Mouse (Mus musculus): ENCODE data around the gene Fyn. TPM values are rescaled to one million over a fixed set of nuclear protein-coding genes. Genes with fewer than 3 reads are reported as not detected.
A peak's percentile ranks its signal among the peaks of the same experiment; 100 is the strongest.

The Fyn gene
- 15.1 and 15.7 TPM in 2 replicates for polyA plus RNA-seq (2016; fragmentation: Nextera tagmentation; extraction: Ambion mirVana)

- Histone ChIP-seq H3K4me2 (peak within 1 kb of the TSS; percentile 98), H3K36me3 (no peaks in the 10 kb centered on the region), H3K27ac (peak within 1 kb of the TSS; percentile 88), H3K4me1 (peaks cover 48% of the 10 kb centered on the region), H3K4me3 (peak within 1 kb of the TSS; percentile 92), H3K9me3 (replicated peaks) (no peaks in the 10 kb centered on the region), H3K27me3 (replicated peaks) (0 out of 2 replicates have a peak, but pooled peaks cover 3% of the 10 kb centered on the region), H3K9ac (peak within 1 kb of the TSS; percentile 90)
- ATAC-seq, result no peak
- 12% methylated on average over 8 of the region's 8 CpGs for WGBS (ENCODE audit: insufficient replicate concordance)
Observed at GRCm38 (mm10) chr10:39368572-39369135, at the start of gene Fyn. Gene Fyn, plus strand, starts transcription at chr10:39368855.

- no peak for ATAC-seq
- no peaks in the 10 kb centered on the region for H3K36me3 ChIP-seq
- no peaks in the 10 kb centered on the region for H3K27me3 ChIP-seq (replicated peaks)
- no peaks in the 10 kb centered on the region for H3K9me3 ChIP-seq (replicated peaks)
- no peaks in the 10 kb centered on the region for H3K4me1 ChIP-seq
- H3K27ac ChIP-seq, result no peak overlapping the region
- no peak overlapping the region for H3K9ac ChIP-seq
- WGBS (ENCODE audit: insufficient replicate concordance), result 66% methylated on average over 17 of the region's 17 CpGs
- H3K4me3 ChIP-seq, result no peak overlapping the region
- no peak overlapping the region for H3K4me2 ChIP-seq
Observed at GRCm38 (mm10) chr10:39320798-39321622, 47.6 kb upstream of the Fyn start.

- WGBS (ENCODE audit: insufficient replicate concordance), result 71% methylated on average over 9 of the region's 9 CpGs
- H3K4me2 ChIP-seq, result no peak overlapping the region
- ATAC-seq, result no peak
Observed at GRCm38 (mm10) chr10:39321623-39321985, 47.1 kb upstream of the Fyn start.

GRCm38 (mm10) chr10:39322143-39322542 is 46.5 kb upstream of the Fyn start:
- Histone ChIP-seq H3K36me3 (no peaks in the 10 kb centered on the region), H3K9me3 (replicated peaks) (no peaks in the 10 kb centered on the region), H3K27ac (no peak overlapping the region), H3K4me2 (no peak overlapping the region), H3K4me3 (no peak overlapping the region), H3K27me3 (replicated peaks) (no peaks in the 10 kb centered on the region), H3K4me1 (no peaks in the 10 kb centered on the region), H3K9ac (no peak overlapping the region)
- no peak for ATAC-seq
- 55% methylated on average over 4 of the region's 4 CpGs for WGBS (ENCODE audit: insufficient replicate concordance)

More at GRCm38 (mm10) chr10:39321623-39321985, 47.1 kb upstream of the Fyn start:
- Histone ChIP-seq H3K4me1 (no peaks in the 10 kb centered on the region), H3K27ac (no peak overlapping the region), H3K4me3 (no peak overlapping the region), H3K27me3 (replicated peaks) (no peaks in the 10 kb centered on the region), H3K36me3 (no peaks in the 10 kb centered on the region), H3K9me3 (replicated peaks) (no peaks in the 10 kb centered on the region), H3K9ac (no peak overlapping the region)

GRCm38 (mm10) chr10:39324291-39324690 is 44.4 kb upstream of the Fyn start:
- Histone ChIP-seq H3K4me3 (no peak overlapping the region), H3K36me3 (no peaks in the 10 kb centered on the region), H3K4me1 (no peaks in the 10 kb centered on the region), H3K9me3 (replicated peaks) (no peaks in the 10 kb centered on the region), H3K4me2 (no peak overlapping the region), H3K27ac (no peak overlapping the region), H3K9ac (no peak overlapping the region), H3K27me3 (replicated peaks) (no peaks in the 10 kb centered on the region)
- ATAC-seq, result no peak
- 69% methylated on average over 2 of the region's 2 CpGs for WGBS (ENCODE audit: insufficient replicate concordance)

GRCm38 (mm10) chr10:39328661-39329060 is 40.0 kb upstream of the Fyn start:
- H3K9ac ChIP-seq, result no peak overlapping the region
- no peaks in the 10 kb centered on the region for H3K36me3 ChIP-seq
- WGBS (ENCODE audit: insufficient replicate concordance), result 64% methylated on average over 2 of the region's 2 CpGs
- no peak overlapping the region for H3K4me3 ChIP-seq
- no peak overlapping the region for H3K27ac ChIP-seq
- 0 out of 2 replicates have a peak, but pooled peaks cover 11% of the 10 kb centered on the region for H3K9me3 ChIP-seq (replicated peaks)
- H3K27me3 ChIP-seq (replicated peaks), result no peaks in the 10 kb centered on the region
- H3K4me2 ChIP-seq, result no peak overlapping the region
- no peaks in the 10 kb centered on the region for H3K4me1 ChIP-seq
- no peak for ATAC-seq

GRCm38 (mm10) chr10:39334320-39334719 is 34.3 kb upstream of the Fyn start:
- Histone ChIP-seq H3K4me3 (no peak overlapping the region), H3K4me2 (no peak overlapping the region), H3K27ac (no peak overlapping the region), H3K9me3 (replicated peaks) (0 out of 2 replicates have a peak, but pooled peaks cover 11% of the 10 kb centered on the region), H3K4me1 (no peaks in the 10 kb centered on the region), H3K9ac (no peak overlapping the region), H3K27me3 (replicated peaks) (no peaks in the 10 kb centered on the region), H3K36me3 (no peaks in the 10 kb centered on the region)
- 63% methylated on average over 3 of the region's 3 CpGs for WGBS (ENCODE audit: insufficient replicate concordance)
- ATAC-seq, result no peak

GRCm38 (mm10) chr10:39335880-39336279 is 32.8 kb upstream of the Fyn start:
- Histone ChIP-seq H3K4me1 (no peaks in the 10 kb centered on the region), H3K4me2 (no peak overlapping the region), H3K36me3 (no peaks in the 10 kb centered on the region), H3K9ac (no peak overlapping the region), H3K9me3 (replicated peaks) (0 out of 2 replicates have a peak, but pooled peaks cover 11% of the 10 kb centered on the region), H3K27ac (no peak overlapping the region), H3K4me3 (no peak overlapping the region), H3K27me3 (replicated peaks) (no peaks in the 10 kb centered on the region)
- no peak for ATAC-seq

GRCm38 (mm10) chr10:39339189-39339968 is 29.3 kb upstream of the Fyn start:
- 13% methylated on average over 2 of the region's 2 CpGs for WGBS (ENCODE audit: insufficient replicate concordance)
- Histone ChIP-seq H3K9ac (no peak overlapping the region), H3K4me1 (no peaks in the 10 kb centered on the region), H3K27me3 (replicated peaks) (no peaks in the 10 kb centered on the region), H3K27ac (no peak overlapping the region), H3K4me3 (no peak overlapping the region), H3K36me3 (no peaks in the 10 kb centered on the region), H3K9me3 (replicated peaks) (no peaks in the 10 kb centered on the region), H3K4me2 (no peak overlapping the region)
- no peak for ATAC-seq

GRCm38 (mm10) chr10:39339969-39340236 is 28.8 kb upstream of the Fyn start:
- H3K27me3 ChIP-seq (replicated peaks), result no peaks in the 10 kb centered on the region
- 49% methylated on average over 2 of the region's 2 CpGs for WGBS (ENCODE audit: insufficient replicate concordance)
- ATAC-seq, result no peak
- H3K36me3 ChIP-seq, result no peaks in the 10 kb centered on the region
- no peaks in the 10 kb centered on the region for H3K4me1 ChIP-seq
- H3K4me2 ChIP-seq, result no peak overlapping the region
- no peak overlapping the region for H3K9ac ChIP-seq
- no peak overlapping the region for H3K4me3 ChIP-seq
- H3K27ac ChIP-seq, result no peak overlapping the region
- H3K9me3 ChIP-seq (replicated peaks), result no peaks in the 10 kb centered on the region

GRCm38 (mm10) chr10:39343551-39343950 is 25.1 kb upstream of the Fyn start:
- no peak for ATAC-seq
- H3K27me3 ChIP-seq (replicated peaks), result no peaks in the 10 kb centered on the region
- 50% methylated on average over 1 of the region's 1 CpGs for WGBS (ENCODE audit: insufficient replicate concordance)
- no peak overlapping the region for H3K27ac ChIP-seq
- H3K9me3 ChIP-seq (replicated peaks), result no peaks in the 10 kb centered on the region
- H3K36me3 ChIP-seq, result no peaks in the 10 kb centered on the region
- H3K4me2 ChIP-seq, result no peak overlapping the region
- no peaks in the 10 kb centered on the region for H3K4me1 ChIP-seq
- no peak overlapping the region for H3K9ac ChIP-seq
- no peak overlapping the region for H3K4me3 ChIP-seq

GRCm38 (mm10) chr10:39345921-39346320 is 22.7 kb upstream of the Fyn start:
- 67% methylated on average over 1 of the region's 1 CpGs for WGBS (ENCODE audit: insufficient replicate concordance)
- no peaks in the 10 kb centered on the region for H3K4me1 ChIP-seq
- no peak overlapping the region for H3K4me3 ChIP-seq
- no peaks in the 10 kb centered on the region for H3K27me3 ChIP-seq (replicated peaks)
- no peaks in the 10 kb centered on the region for H3K36me3 ChIP-seq
- H3K9me3 ChIP-seq (replicated peaks), result no peaks in the 10 kb centered on the region
- H3K9ac ChIP-seq, result no peak overlapping the region
- H3K27ac ChIP-seq, result no peak overlapping the region
- ATAC-seq, result no peak
- no peak overlapping the region for H3K4me2 ChIP-seq
